Mouse (Mus musculus) hindbrain, embryonic 11.5 days (tissue): ENCODE measurements at regions not wholly inside any gene's neighbourhood (a gene's known extent, or its start where the extent isn't known, plus 50 kb on each side); places are given as distances from the start of the nearest gene placed in this dataset.
"Not testable (repeated sequence)": the region's sequence is repeated elsewhere in the genome, so short reads cannot be mapped to it uniquely, and the experiment has no call there.

ENCODE experiments used
- ATAC-seq: fragments of 200-750 bp; cut with Nextera tagmentation; 2 replicates; pipeline ENCODE4 v1.8.0; 2017; ENCODE audit warnings: mild to moderate bottlenecking, moderate TSS enrichment, moderate library complexity; ENCODE audit not compliant: low FRiP score
- DNase-seq: peaks from one replicate; pipeline ENCODE4 v3.0.0-alpha.2; 2015; ENCODE audit warnings: low spot score
- H3K27ac ChIP-seq: fragments of 300-500 bp; sonication (generic); 2 replicates; pipeline ENCODE4 v1.5.1; 2014; ENCODE audit warnings: mild to moderate bottlenecking, low read depth, low read length
- H3K27me3 ChIP-seq: fragments of 300-500 bp; sonication (generic); 2 replicates; pipeline ENCODE4 v1.6.1; 2014; ENCODE audit warnings: mild to moderate bottlenecking, low read length, moderate library complexity, mixed read lengths; ENCODE audit not compliant: control insufficient read depth, insufficient read depth
- H3K36me3 ChIP-seq: fragments of 300-500 bp; sonication (generic); 2 replicates; pipeline ENCODE4 v1.6.1; 2014; ENCODE audit warnings: mild to moderate bottlenecking, low read length, moderate library complexity, mixed read lengths; ENCODE audit not compliant: control insufficient read depth, insufficient read depth
- H3K4me1 ChIP-seq: fragments of 300-500 bp; sonication (generic); replicated peaks from 2 replicates; pipeline ENCODE4 v1.6.1; 2014; ENCODE audit warnings: low read length, mixed read lengths; ENCODE audit not compliant: control insufficient read depth, insufficient read depth
- H3K4me2 ChIP-seq: fragments of 300-500 bp; sonication (generic); replicated peaks from 2 replicates; pipeline ENCODE4 v1.6.1; 2014; ENCODE audit warnings: mild to moderate bottlenecking, low read depth, low read length
- H3K4me3 ChIP-seq: fragments of 300-500 bp; sonication (generic); 2 replicates; pipeline ENCODE4 v1.5.1; 2014; ENCODE audit warnings: low read depth, low read length
- H3K9ac ChIP-seq: fragments of 300-500 bp; sonication (generic); 2 replicates; pipeline ENCODE4 v1.6.1; 2014; ENCODE audit warnings: low read depth, low read length
- H3K9me3 ChIP-seq: fragments of 300-500 bp; sonication (generic); 2 replicates; pipeline ENCODE4 v1.6.1; 2016; ENCODE audit warnings: low read length; ENCODE audit not compliant: control insufficient read depth
- WGBS: fragments of 180-500 bp; shearing (Covaris S2); extraction: QIAGEN DNeasy Blood & Tissue Kit; methylation state at CpG from one replicate; pipeline ENCODE4 v1.1.7; 2014; 5-methylcytosine and 5-hydroxymethylcytosine counted together

GRCm38 (mm10) chr4:22699561-22699960, 211.4 kb upstream of the Pou3f2 start:
- WGBS: 94% methylated on average over 12 of the region's 12 CpGs
- DNase-seq (no peak), ATAC-seq (no peak)
- H3K36me3 ChIP-seq: no peaks in the 10 kb centered on the region
- no peaks in the 10 kb centered on the region for H3K27me3 ChIP-seq
- H3K4me1 ChIP-seq: no peaks in the 10 kb centered on the region
- no peak overlapping the region for H3K4me2 ChIP-seq
- H3K4me3 ChIP-seq: no peak overlapping the region
- H3K9me3 ChIP-seq: no peaks in the 10 kb centered on the region
- no peak overlapping the region for H3K9ac ChIP-seq
- no peak overlapping the region for H3K27ac ChIP-seq

- H3K4me2 ChIP-seq: peak overlapping the region; percentile 23; the same call in 1 of the 2 replicates
- 3% methylated on average over 7 of the region's 7 CpGs for WGBS
- no peaks in the 10 kb centered on the region for H3K9me3 ChIP-seq
- H3K4me1 ChIP-seq: 0 out of 2 replicates have a peak, but pooled peaks cover 2% of the 10 kb centered on the region
- DNase-seq (peak; percentile 37), ATAC-seq (peak; percentile 85)
- no peaks in the 10 kb centered on the region for H3K36me3 ChIP-seq
- peak overlapping the region; percentile 36; the same call in 1 of the 2 replicates for H3K27ac ChIP-seq
- no peak overlapping the region for H3K9ac ChIP-seq
- H3K4me3 ChIP-seq: no peak overlapping the region
- H3K27me3 ChIP-seq: no peaks in the 10 kb centered on the region
Observed at GRCm38 (mm10) chr4:22667733-22668381, 179.7 kb upstream of the Pou3f2 start.

DNA sequence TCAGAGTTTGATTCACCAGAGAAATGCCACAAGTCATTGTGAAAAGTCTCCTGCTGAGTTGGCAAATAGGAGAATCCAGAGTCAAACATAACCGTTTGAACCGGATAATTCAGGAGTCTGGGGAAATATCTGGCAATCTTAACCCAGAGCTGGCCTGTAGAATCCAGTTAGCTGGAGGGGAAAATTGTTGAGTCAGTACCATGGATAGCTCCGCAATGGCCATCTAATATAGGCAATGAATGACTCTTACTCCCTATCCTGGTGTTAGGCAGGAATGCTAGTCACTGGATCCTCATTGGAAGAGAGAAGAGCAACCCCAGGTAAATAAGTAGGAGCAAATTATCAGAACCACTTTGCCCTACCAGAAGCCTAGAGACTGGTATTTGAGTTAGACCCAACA, 157.4 kb upstream of the Pou3f2 start:
- no peak for ATAC-seq
- H3K27me3 ChIP-seq: no peaks in the 10 kb centered on the region
- DNase-seq: peak; percentile 39
- H3K4me2 ChIP-seq: no peak overlapping the region
- H3K9me3 ChIP-seq: no peaks in the 10 kb centered on the region
- H3K4me1 ChIP-seq: no peaks in the 10 kb centered on the region
- H3K9ac ChIP-seq: no peak overlapping the region
- H3K27ac ChIP-seq: no peak overlapping the region
- H3K4me3 ChIP-seq: no peak overlapping the region
- WGBS: 56% methylated on average over 3 of the region's 3 CpGs
- no peaks in the 10 kb centered on the region for H3K36me3 ChIP-seq

- Histone ChIP-seq H3K27me3 (no peaks in the 10 kb centered on the region), H3K9me3 (no peaks in the 10 kb centered on the region), H3K36me3 (no peaks in the 10 kb centered on the region), H3K4me2 (no peak overlapping the region), H3K9ac (no peak overlapping the region), H3K4me1 (no peaks in the 10 kb centered on the region), H3K4me3 (no peak overlapping the region), H3K27ac (no peak overlapping the region)
- WGBS: 54% methylated on average over 2 of the region's 2 CpGs
- ATAC-seq: no peak
- DNase-seq: no peak
Observed at GRCm38 (mm10) chr4:22608922-22609321, 120.8 kb upstream of the Pou3f2 start.

GRCm38 (mm10) chr4:22602164-22602563, 114.0 kb upstream of the Pou3f2 start:
- H3K9me3 ChIP-seq, DNase-seq, H3K36me3 ChIP-seq, H3K27me3 ChIP-seq, H3K9ac ChIP-seq, ATAC-seq, H3K27ac ChIP-seq, H3K4me3 ChIP-seq, H3K4me1 ChIP-seq, H3K4me2 ChIP-seq: not testable (repeated sequence)

DNA sequence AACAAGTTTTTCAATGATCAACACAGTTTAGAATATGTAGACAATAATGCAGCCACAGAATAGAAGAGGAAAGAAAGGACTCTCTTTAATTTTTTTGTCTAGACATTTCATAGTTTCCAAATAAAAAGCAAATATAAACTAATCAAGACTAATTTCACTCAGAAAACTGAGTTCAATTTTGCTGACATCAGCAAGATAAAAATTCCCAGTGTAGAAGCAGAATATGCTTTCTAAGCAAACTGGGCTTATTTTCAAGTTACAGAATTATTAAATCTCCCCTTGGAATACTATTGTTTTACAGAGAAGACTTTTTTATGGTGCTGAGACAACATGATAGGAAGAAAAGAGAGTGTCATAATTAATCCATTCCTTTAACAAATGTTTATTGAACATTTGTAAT, 99.0 kb upstream of the Pou3f2 start:
- H3K36me3 ChIP-seq: no peaks in the 10 kb centered on the region
- ATAC-seq: no peak

DNA sequence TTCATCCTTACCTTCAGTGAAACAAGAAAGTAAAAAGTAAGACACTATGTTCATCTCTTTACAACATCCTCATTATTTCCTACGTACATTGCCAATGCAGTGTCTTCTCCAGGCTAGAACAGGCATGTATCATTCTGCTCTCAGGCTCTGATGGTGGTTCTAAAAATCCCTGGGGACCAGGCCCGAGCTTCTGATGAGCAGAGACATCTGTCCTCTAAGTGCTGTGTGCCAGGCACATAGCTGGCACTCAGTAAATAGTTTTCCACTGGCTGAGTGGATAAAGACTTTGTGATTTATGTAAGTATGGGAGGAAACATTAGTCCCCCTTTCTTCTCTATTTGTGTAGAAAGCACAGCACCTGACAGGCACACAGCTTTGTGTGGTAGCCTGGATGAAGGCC, 77.8 kb upstream of the Pou3f2 start:
- H3K4me1 ChIP-seq: no peaks in the 10 kb centered on the region
- H3K27ac ChIP-seq: no peak overlapping the region
- H3K27me3 ChIP-seq: no peaks in the 10 kb centered on the region
- no peak for DNase-seq
- H3K4me2 ChIP-seq: no peak overlapping the region
- no peaks in the 10 kb centered on the region for H3K36me3 ChIP-seq
- no peak overlapping the region for H3K4me3 ChIP-seq
- no peaks in the 10 kb centered on the region for H3K9me3 ChIP-seq
- H3K9ac ChIP-seq: no peak overlapping the region
- WGBS: 77% methylated on average over 2 of the region's 2 CpGs
- no peak for ATAC-seq

More for the DNA sequence above, 99.0 kb upstream of the Pou3f2 start:
- Histone ChIP-seq H3K27ac (no peak overlapping the region), H3K4me1 (no peaks in the 10 kb centered on the region), H3K9ac (no peak overlapping the region), H3K27me3 (no peaks in the 10 kb centered on the region), H3K4me2 (no peak overlapping the region), H3K4me3 (no peak overlapping the region), H3K9me3 (no peaks in the 10 kb centered on the region)
- no peak for DNase-seq

DNA sequence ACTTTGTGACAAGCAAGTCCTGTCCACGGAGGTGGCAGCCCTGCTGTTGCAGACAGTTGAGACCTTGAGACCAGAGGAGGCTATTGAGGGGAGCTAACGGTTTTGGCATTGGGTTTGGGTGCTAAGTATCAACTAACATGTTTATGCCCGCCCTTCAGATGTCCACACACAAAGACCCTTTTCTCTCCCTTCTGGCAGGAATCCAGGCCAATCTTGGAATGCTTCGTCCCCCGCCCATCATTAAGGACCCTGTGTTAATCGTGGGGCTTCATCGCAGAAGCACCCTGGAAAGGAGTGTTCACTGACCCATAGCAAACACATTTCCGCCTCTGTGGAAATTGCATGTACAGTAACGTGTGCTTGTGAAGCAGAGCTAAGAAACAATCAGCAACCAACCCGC, 76.4 kb upstream of the Pou3f2 start:
- no peak overlapping the region for H3K4me2 ChIP-seq
- no peak overlapping the region for H3K27ac ChIP-seq
- H3K36me3 ChIP-seq: no peaks in the 10 kb centered on the region
- H3K9me3 ChIP-seq: no peaks in the 10 kb centered on the region
- H3K9ac ChIP-seq: no peak overlapping the region
- DNase-seq (peak; percentile 7), ATAC-seq (peak; percentile 55; the same call in 1 of the 2 replicates)
- no peaks in the 10 kb centered on the region for H3K27me3 ChIP-seq
- no peak overlapping the region for H3K4me3 ChIP-seq
- H3K4me1 ChIP-seq: no peaks in the 10 kb centered on the region
- WGBS: 61% methylated on average over 10 of the region's 10 CpGs
